Mouse (Mus musculus) thymus, adult 18-20 months (tissue): ENCODE data around the gene Dnajc5g.
A peak's percentile ranks its signal among the peaks of the same experiment; 100 is the strongest.

Experiments used
- DNase-seq, 2 experiments: peaks; one replicate each; pipeline ENCODE4 v3.0.0; 2022; ENCODE audit warnings: mixed read lengths in 2 of 2

Gene Dnajc5g

GRCm38 (mm10) chr5:31110781-31111180, 4.7 kb downstream of the Dnajc5g start:
- no peak for DNase-seq

DNA sequence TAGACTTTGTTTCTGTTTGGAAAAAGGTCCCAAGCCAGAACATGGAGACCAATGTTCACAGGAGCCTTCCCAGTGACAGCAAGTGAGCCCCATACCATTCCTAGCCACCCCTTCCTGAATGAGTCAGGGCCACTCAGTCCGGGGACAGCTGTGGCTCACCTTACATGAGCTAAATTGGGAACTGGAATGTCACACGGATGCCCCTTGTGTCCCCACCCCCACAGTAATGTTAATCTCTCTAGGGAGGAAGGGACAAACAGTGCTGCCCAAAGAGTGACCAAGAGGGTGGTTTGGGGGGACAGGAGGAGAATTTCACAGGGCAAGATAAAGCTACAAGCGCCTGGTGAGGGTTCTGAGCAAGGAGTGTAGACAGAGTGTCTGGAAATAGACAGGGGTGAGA, 10.3 kb downstream of the Dnajc5g start, which contains the start of gene Trim54:
Gene Trim54, plus strand, starts transcription at position 359 of the 400 bp plus-strand sequence.
- no peak for DNase-seq

DNA sequence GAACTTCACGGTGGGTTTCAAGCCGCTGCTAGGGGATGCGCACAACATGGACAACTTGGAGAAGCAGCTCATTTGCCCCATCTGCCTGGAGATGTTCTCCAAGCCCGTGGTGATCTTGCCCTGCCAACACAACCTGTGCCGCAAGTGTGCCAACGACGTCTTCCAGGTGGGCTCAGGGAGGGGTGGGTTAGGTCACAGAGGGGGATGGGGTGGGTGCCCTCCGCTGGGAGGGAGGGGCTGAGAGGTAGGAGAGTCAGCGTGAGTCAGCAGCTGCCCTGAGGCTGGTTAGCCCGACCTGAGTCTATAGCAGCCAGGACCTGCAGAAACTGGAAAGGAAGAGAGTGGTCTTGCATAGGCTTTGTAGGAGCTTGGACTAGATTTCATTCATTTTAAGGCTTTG, 10.8 kb downstream of the Dnajc5g start:
- no peak for DNase-seq

GRCm38 (mm10) chr5:31121111-31121510, 15.0 kb downstream of the Dnajc5g start:
- DNase-seq, result no peak

GRCm38 (mm10) chr5:31123481-31123880, 17.4 kb downstream of the Dnajc5g start:
- no peak for DNase-seq

GRCm38 (mm10) chr5:31126050-31126449, 20.0 kb downstream of the Dnajc5g start:
- DNase-seq, result no peak

DNA sequence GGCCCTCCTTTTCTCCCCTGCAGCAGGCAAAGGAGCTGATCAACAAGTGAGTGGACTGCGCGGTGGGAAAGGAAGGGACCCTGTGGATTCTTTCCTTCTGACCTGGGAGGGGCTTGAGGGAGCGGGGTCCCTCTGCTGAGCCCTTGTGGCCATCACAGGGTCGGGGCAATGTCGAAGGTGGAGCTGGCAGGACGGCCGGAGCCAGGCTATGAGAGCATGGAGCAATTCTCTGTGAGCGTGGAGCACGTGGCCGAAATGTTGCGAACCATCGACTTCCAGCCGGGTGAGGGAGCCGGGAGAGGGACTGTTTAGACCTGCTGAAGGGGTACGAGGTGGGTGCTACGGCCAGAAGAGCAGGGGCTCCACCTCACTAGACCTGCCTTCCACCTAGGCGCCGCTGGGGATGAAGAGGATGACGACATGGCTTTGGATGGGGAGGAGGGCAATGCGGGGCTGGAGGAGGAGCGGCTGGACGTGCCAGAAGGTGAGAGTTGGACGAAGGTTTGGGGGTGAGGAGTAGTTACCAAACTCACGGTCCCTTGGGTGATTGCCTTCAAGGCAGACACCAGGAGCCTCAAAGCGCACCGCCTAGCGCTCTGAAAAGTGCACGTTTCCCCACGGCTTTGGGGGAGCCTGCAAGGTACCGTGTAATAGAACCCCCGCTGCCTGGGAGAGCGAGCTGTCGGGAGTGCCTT, 30.8 kb downstream of the Dnajc5g start:
- no peak for DNase-seq

GRCm38 (mm10) chr5:31137658-31138057, 31.6 kb downstream of the Dnajc5g start:
- no peak for DNase-seq

GRCm38 (mm10) chr5:31138241-31138967, 32.3 kb downstream of the Dnajc5g start, which contains the start of gene Ucn:
Ucn (minus strand) TSS chr5:31138829.
- no peak for DNase-seq

GRCm38 (mm10) chr5:31138968-31139425, 32.9 kb downstream of the Dnajc5g start:
- no peak for DNase-seq

DNA sequence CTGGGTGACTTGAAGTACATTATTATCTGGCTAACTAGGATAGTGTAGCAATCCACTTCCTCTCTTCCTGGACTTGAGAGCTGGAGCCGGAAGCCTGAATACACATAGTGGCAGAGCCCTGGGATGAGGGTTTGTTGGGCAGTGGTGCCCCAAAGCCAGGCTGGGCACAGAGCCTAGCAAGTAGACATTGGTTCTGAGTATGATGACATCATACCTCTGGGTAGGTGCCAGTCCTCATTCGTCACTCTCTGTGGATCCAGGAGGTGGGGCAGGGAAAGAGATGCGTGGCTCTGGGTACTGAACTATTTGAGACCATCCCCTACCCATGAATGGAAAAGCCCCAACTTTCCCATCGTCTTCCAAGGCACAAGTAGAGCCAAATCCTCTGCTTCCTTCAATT, 43.7 kb downstream of the Dnajc5g start:
- DNase-seq, result no peak

GRCm38 (mm10) chr5:31151746-31152145, 45.7 kb downstream of the Dnajc5g start:
- no peak for DNase-seq

GRCm38 (mm10) chr5:31153516-31154151, 47.5 kb downstream of the Dnajc5g start:
- DNase-seq, result no peak

- peak; percentile 63 to 74 for DNase-seq
Observed at GRCm38 (mm10) chr5:31154152-31154553, 48.1 kb downstream of the Dnajc5g start, which contains the start of gene Mpv17. Mpv17 (minus strand) TSS chr5:31154251.
